Mouse (Mus musculus) C2C12 (cell line): Measurements from ENCODE around the gene Cela2a.

Source experiments
- CEBPB ChIP-seq: IDR thresholded peaks from one replicate; pipeline ENCODE4 v1.6.1; 2011; ENCODE audit warnings: low read depth, mild to moderate bottlenecking, control low read depth, moderate library complexity
- CTCF ChIP-seq: IDR thresholded peaks from one replicate; pipeline ENCODE4 v1.5.1; 2011; ENCODE audit not compliant: control insufficient read depth, insufficient read depth, insufficient read length
- FOSL1 ChIP-seq: IDR thresholded peaks from one replicate; pipeline ENCODE4 v1.8.0; 2011; ENCODE audit warnings: mild to moderate bottlenecking, low read length; ENCODE audit not compliant: poor library complexity, insufficient read depth, severe bottlenecking
- MAX ChIP-seq: IDR thresholded peaks from one replicate; pipeline ENCODE4 v1.6.1; 2011; ENCODE audit warnings: mild to moderate bottlenecking, control low read depth
- MYOD1 ChIP-seq: IDR thresholded peaks from one replicate; pipeline ENCODE4 v1.6.1; 2011; ENCODE audit warnings: low read depth; ENCODE audit not compliant: control insufficient read depth, insufficient read length
- MYOG ChIP-seq: IDR thresholded peaks from one replicate; pipeline ENCODE4 v1.6.1; 2011; ENCODE audit not compliant: control insufficient read depth, insufficient read length; ENCODE audit errors: extremely low read depth
- USF1 ChIP-seq: IDR thresholded peaks from one replicate; pipeline ENCODE4 v1.6.1; 2011; ENCODE audit warnings: low read depth, mild to moderate bottlenecking, control low read depth, moderate library complexity

- TF ChIP-seq CTCF (no peak), CEBPB (no peak), USF1 (no peak), MAX (no peak), MYOG (no peak), MYOD1 (no peak), FOSL1 (no peak)
These were observed 39.6 kb upstream of the Cela2a start for GRCm38 (mm10) chr4:141865600-141865999.
